Mouse (Mus musculus): ENCODE results near the gene Myh7b. TPM values are rescaled to one million over a fixed set of nuclear protein-coding genes. Genes with fewer than 3 reads are reported as not detected.

Gene Myh7b
- polyA plus RNA-seq, 1 experiment from 2014 or later = 2.7 TPM

DNA sequence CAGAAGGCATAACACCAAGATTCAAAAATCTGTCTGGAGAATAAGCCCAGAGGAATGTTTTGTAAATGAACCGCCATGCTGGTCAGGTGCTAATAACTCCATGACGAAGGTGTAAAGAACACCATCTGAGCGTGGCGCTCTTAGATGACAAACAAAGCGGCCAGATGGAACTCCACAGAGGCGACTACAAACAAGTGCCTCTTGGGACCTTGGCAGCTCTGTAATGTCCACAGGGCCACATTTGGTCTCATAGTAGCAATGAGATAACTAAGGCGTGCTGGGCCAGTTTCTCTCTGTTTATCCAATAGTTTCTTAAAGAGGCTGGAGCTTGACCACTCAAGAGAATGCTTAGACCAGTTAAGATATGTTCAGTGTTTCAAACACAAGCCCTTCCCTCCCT is 37.0 kb upstream of the Myh7b start:
- Histone ChIP-seq H3K9me3 (ENCODE audit: control insufficient read depth) (no peaks in the 10 kb centered on the region), H3K4me1 (replicated peaks; ENCODE audit: control insufficient read depth, insufficient read depth, low read length) (0 out of 2 replicates have a peak, but pooled peaks cover 3% of the 10 kb centered on the region), H3K36me3 (ENCODE audit: control insufficient read depth, insufficient read depth) (peaks cover 45% of the 10 kb centered on the region), H3K9ac (ENCODE audit: low read depth, low read length) (no peak overlapping the region), H3K27me3 (replicated peaks; ENCODE audit: control insufficient read depth, insufficient read depth, low read length) (no peaks in the 10 kb centered on the region), H3K4me2 (replicated peaks; ENCODE audit: low read depth) (no peak overlapping the region), H3K27ac (ENCODE audit: low read depth, low read length) (no peak overlapping the region), H3K4me3 (ENCODE audit: low read depth, low read length) (no peak overlapping the region)
- no peak for TF ChIP-seq CTCF (IDR thresholded peaks at IDR 0.05; ENCODE audit: low read depth)
- WGBS = 92% methylated on average over 7 of the region's 7 CpGs
- no peak for ATAC-seq

DNA sequence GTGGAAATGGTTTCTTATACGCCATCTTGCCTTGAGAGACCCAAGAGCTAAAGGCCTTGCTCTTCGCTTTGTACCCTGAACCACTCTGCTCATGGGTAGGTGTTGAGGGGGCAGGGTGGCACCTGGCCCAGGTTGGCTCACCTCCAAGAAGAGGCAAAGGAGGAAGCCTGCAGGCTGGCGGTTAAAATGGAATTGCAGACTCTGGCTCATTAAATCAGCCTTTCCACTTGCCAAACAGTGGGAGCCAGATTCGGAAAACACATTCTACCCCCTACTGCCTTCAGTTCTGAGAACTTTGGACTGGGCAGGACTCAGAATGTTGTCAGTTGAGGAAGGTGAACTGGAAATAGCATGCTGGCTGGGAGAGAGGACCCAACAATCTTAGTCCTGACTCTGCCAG is 36.3 kb upstream of the Myh7b start:
- ATAC-seq = peak; percentile 73
- 0 out of 2 replicates have a peak, but pooled peaks cover 2% of the 10 kb centered on the region for H3K4me1 ChIP-seq (replicated peaks; ENCODE audit: control insufficient read depth, insufficient read depth, low read length)
- H3K4me2 ChIP-seq (replicated peaks; ENCODE audit: low read depth) = no peak overlapping the region
- 0 out of 2 replicates have a peak, but pooled peaks have one; percentile 12 for TF ChIP-seq CTCF (IDR thresholded peaks at IDR 0.05; ENCODE audit: low read depth)
- no peak overlapping the region for H3K9ac ChIP-seq (ENCODE audit: low read depth, low read length)
- H3K27ac ChIP-seq (ENCODE audit: low read depth, low read length) = no peak overlapping the region
- no peaks in the 10 kb centered on the region for H3K27me3 ChIP-seq (replicated peaks; ENCODE audit: control insufficient read depth, insufficient read depth, low read length)
- 63% methylated on average over 4 of the region's 4 CpGs for WGBS
- H3K36me3 ChIP-seq (ENCODE audit: control insufficient read depth, insufficient read depth) = peaks cover 43% of the 10 kb centered on the region
- no peak overlapping the region for H3K4me3 ChIP-seq (ENCODE audit: low read depth, low read length)
- H3K9me3 ChIP-seq (ENCODE audit: control insufficient read depth) = no peaks in the 10 kb centered on the region

DNA sequence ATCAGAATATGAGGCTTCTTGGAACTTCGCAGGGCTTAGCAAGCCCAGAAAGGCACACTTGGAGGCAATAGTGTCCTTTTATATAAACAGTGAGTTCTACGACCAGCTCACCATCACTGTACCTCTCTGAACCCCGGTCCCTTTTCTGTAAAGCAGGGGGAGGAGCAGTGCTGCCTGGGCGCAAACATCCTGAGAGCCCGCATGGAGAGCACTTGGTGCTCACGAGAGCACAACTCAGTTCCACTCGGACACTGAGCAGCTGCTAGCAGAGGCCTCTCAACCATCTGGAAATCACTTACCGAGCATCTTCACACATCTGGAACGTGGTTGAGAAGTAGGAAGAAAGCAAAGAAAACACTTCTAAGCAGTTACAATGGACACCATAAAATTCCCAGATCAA is 34.4 kb upstream of the Myh7b start:
- Histone ChIP-seq H3K4me1 (replicated peaks; ENCODE audit: control insufficient read depth, insufficient read depth, low read length) (no peaks in the 10 kb centered on the region), H3K36me3 (ENCODE audit: control insufficient read depth, insufficient read depth) (peaks cover 52% of the 10 kb centered on the region), H3K4me3 (ENCODE audit: low read depth, low read length) (no peak overlapping the region), H3K9me3 (ENCODE audit: control insufficient read depth) (no peaks in the 10 kb centered on the region), H3K9ac (ENCODE audit: low read depth, low read length) (no peak overlapping the region), H3K4me2 (replicated peaks; ENCODE audit: low read depth) (no peak overlapping the region), H3K27me3 (replicated peaks; ENCODE audit: control insufficient read depth, insufficient read depth, low read length) (no peaks in the 10 kb centered on the region), H3K27ac (ENCODE audit: low read depth, low read length) (no peak overlapping the region)
- no peak for ATAC-seq
- TF ChIP-seq CTCF (IDR thresholded peaks at IDR 0.05; ENCODE audit: low read depth) = no peak
- 81% methylated on average over 9 of the region's 9 CpGs for WGBS

DNA sequence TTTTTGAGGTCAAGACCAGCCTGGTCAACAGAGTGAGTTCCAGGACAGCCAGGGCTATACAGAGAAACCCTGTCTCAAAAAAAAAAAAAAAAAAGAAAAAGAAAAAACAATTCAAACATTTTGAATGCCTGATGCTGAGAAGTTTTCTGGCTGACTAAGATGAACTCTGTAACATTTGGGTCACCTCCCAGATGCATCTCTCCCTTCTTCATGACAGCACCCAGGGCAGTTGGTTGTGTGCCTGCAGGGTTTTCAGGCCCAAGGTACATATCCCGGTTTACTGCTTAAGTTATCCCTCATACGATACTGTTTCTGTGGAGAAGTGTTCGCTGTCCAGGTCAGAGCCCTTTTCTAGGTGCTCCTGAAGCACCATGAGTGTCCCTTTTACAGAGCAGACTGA is 30.7 kb upstream of the Myh7b start:
- H3K4me1 ChIP-seq (replicated peaks; ENCODE audit: control insufficient read depth, insufficient read depth, low read length) = no peaks in the 10 kb centered on the region
- no peaks in the 10 kb centered on the region for H3K9me3 ChIP-seq (ENCODE audit: control insufficient read depth)
- peaks cover 39% of the 10 kb centered on the region for H3K36me3 ChIP-seq (ENCODE audit: control insufficient read depth, insufficient read depth)
- ATAC-seq = no peak
- 91% methylated on average over 3 of the region's 3 CpGs for WGBS
- no peak overlapping the region for H3K9ac ChIP-seq (ENCODE audit: low read depth, low read length)
- H3K4me2 ChIP-seq (replicated peaks; ENCODE audit: low read depth) = no peak overlapping the region
- no peak for TF ChIP-seq CTCF (IDR thresholded peaks at IDR 0.05; ENCODE audit: low read depth)
- H3K27me3 ChIP-seq (replicated peaks; ENCODE audit: control insufficient read depth, insufficient read depth, low read length) = no peaks in the 10 kb centered on the region
- no peak overlapping the region for H3K27ac ChIP-seq (ENCODE audit: low read depth, low read length)
- no peak overlapping the region for H3K4me3 ChIP-seq (ENCODE audit: low read depth, low read length)

DNA sequence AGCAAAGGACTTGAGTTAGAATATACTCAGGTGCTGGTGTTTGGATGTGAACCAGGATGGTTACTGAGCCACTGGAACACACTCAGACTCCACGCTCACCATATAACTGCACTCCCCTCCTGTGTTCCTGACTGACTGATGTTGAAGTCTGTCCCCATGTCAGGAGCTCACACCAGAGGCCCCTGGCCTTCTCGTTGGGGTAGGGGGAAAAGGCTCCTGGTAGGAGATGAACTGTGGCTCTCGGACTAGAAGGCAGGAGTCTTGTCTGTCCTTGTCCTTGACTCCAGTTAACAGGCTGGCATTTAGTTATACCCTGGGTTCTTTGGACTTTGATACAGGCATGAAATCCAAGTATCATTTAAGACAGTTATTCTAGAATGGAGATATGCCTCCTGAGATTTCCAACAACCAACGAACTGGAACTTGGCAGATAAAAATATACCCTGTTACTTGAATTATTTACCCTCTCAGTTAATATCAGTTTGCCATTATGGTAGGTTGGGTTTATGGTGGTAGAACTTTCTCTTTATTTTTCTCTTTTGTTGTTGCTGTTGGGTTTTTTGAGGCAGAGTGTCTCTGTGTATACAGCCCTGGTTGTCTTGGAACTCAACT is 28.5 kb upstream of the Myh7b start:
- Histone ChIP-seq H3K36me3 (ENCODE audit: control insufficient read depth, insufficient read depth) (peaks cover 26% of the 10 kb centered on the region), H3K4me1 (replicated peaks; ENCODE audit: control insufficient read depth, insufficient read depth, low read length) (no peaks in the 10 kb centered on the region), H3K27me3 (replicated peaks; ENCODE audit: control insufficient read depth, insufficient read depth, low read length) (no peaks in the 10 kb centered on the region), H3K4me2 (replicated peaks; ENCODE audit: low read depth) (no peak overlapping the region), H3K27ac (ENCODE audit: low read depth, low read length) (no peak overlapping the region), H3K4me3 (ENCODE audit: low read depth, low read length) (no peak overlapping the region), H3K9me3 (ENCODE audit: control insufficient read depth) (no peaks in the 10 kb centered on the region), H3K9ac (ENCODE audit: low read depth, low read length) (no peak overlapping the region)
- TF ChIP-seq CTCF (IDR thresholded peaks at IDR 0.05; ENCODE audit: low read depth) = no peak
- WGBS = 70% methylated on average over 4 of the region's 4 CpGs
- ATAC-seq = no peak

DNA sequence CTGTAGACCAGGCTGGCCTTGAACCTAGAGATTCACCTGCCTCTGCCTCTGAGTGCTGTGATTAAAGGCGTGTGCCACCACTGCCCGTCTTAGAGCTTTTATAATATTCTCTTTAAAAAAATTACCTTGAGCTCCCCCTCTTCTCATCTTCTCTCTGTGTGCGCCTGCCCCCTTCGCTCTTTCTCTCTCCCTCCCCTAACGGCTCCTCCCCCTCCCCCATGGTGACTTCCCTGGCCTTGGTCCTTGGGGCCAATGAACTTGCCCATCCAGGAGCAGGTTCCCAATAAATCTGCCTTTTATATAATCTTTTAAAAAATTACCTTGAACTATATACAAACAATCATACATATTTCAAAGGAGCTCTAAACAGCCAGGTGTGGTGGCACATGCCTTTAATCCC is 28.0 kb upstream of the Myh7b start:
- Histone ChIP-seq H3K9me3 (ENCODE audit: control insufficient read depth) (no peaks in the 10 kb centered on the region), H3K9ac (ENCODE audit: low read depth, low read length) (no peak overlapping the region), H3K4me2 (replicated peaks; ENCODE audit: low read depth) (no peak overlapping the region), H3K27ac (ENCODE audit: low read depth, low read length) (no peak overlapping the region), H3K36me3 (ENCODE audit: control insufficient read depth, insufficient read depth) (peaks cover 21% of the 10 kb centered on the region), H3K27me3 (replicated peaks; ENCODE audit: control insufficient read depth, insufficient read depth, low read length) (no peaks in the 10 kb centered on the region), H3K4me1 (replicated peaks; ENCODE audit: control insufficient read depth, insufficient read depth, low read length) (no peaks in the 10 kb centered on the region), H3K4me3 (ENCODE audit: low read depth, low read length) (no peak overlapping the region)
- no peak for ATAC-seq
- TF ChIP-seq CTCF (IDR thresholded peaks at IDR 0.05; ENCODE audit: low read depth) = no peak
- 81% methylated on average over 5 of the region's 5 CpGs for WGBS

All from intestine, postnatal 0 days (tissue).